Mouse (Mus musculus): ENCODE results near the gene Bcl7c. TPM values are rescaled to one million over a fixed set of nuclear protein-coding genes. Genes with fewer than 3 reads are reported as not detected.

Gene Bcl7c
- polyA plus RNA-seq, 1 experiment from 2014 or later: 34.5 TPM

MicroRNAs encoded within 50 kb of the gene (microRNA counts, 519-probe panel; counts per million panel counts)
- 1,725 counts per million, percentile 25 among the panel's probes with 10 or more counts for microRNA mmu-miR-762

Small RNA genes lying within 50 kb of the gene (microRNA-seq; reads per million reads assigned to microRNA genes)
- gene Mir762: not detected

Other genes starting within 250 kb of the Bcl7c start
- 36.2 and 39.8 TPM in 2 replicates for gene Prr14, start 249.3 kb downstream of the Bcl7c start, polyA plus RNA-seq (2015; fragmentation: Nextera tagmentation; extraction: Ambion mirVana)
- 8.0 and 8.9 TPM in 2 replicates for gene Fbrs, start 229.7 kb downstream of the Bcl7c start, polyA plus RNA-seq (2015; fragmentation: Nextera tagmentation; extraction: Ambion mirVana)
- 18.4 and 18.6 TPM in 2 replicates for gene Srcap, start 196.9 kb downstream of the Bcl7c start, polyA plus RNA-seq (2015; fragmentation: Nextera tagmentation; extraction: Ambion mirVana)
- gene Gm42715, start 189.3 kb downstream of the Bcl7c start, polyA plus RNA-seq (2015; fragmentation: Nextera tagmentation; extraction: Ambion mirVana): 10.8 and 11.3 TPM in 2 replicates
- gene Tmem265, start 147.5 kb downstream of the Bcl7c start, polyA plus RNA-seq (2015; fragmentation: Nextera tagmentation; extraction: Ambion mirVana): 5.1 and 7.7 TPM in 2 replicates
- gene Phkg2, start 135.6 kb downstream of the Bcl7c start, polyA plus RNA-seq (2015; fragmentation: Nextera tagmentation; extraction: Ambion mirVana): 35.7 and 37.7 TPM in 2 replicates
- 4.8 and 5.2 TPM in 2 replicates for gene Ccdc189, start 120.3 kb downstream of the Bcl7c start, polyA plus RNA-seq (2015; fragmentation: Nextera tagmentation; extraction: Ambion mirVana)
- 34.3 and 35.2 TPM in 2 replicates for gene Rnf40, start 120.2 kb downstream of the Bcl7c start, polyA plus RNA-seq (2015; fragmentation: Nextera tagmentation; extraction: Ambion mirVana)
- 7.9 and 8.5 TPM in 2 replicates for gene Zfp629, start 93.1 kb downstream of the Bcl7c start, polyA plus RNA-seq (2015; fragmentation: Nextera tagmentation; extraction: Ambion mirVana)
- gene Ctf1, start 3.8 kb upstream of the Bcl7c start, polyA plus RNA-seq (2015; fragmentation: Nextera tagmentation; extraction: Ambion mirVana): 5.2 and 6.5 TPM in 2 replicates
- 0.07 and 0.12 TPM in 2 replicates for gene Ctf2, start 23.2 kb upstream of the Bcl7c start, polyA plus RNA-seq (2015; fragmentation: Nextera tagmentation; extraction: Ambion mirVana)
- gene Fbxl19, start 35.6 kb upstream of the Bcl7c start, polyA plus RNA-seq (2015; fragmentation: Nextera tagmentation; extraction: Ambion mirVana): 1.9 and 2.4 TPM in 2 replicates
- gene Orai3, start 60.9 kb upstream of the Bcl7c start, polyA plus RNA-seq (2015; fragmentation: Nextera tagmentation; extraction: Ambion mirVana): 24.6 and 24.9 TPM in 2 replicates
- 6.2 and 11.4 TPM in 2 replicates for gene Setd1a, start 67.7 kb upstream of the Bcl7c start, polyA plus RNA-seq (2015; fragmentation: Nextera tagmentation; extraction: Ambion mirVana)
- not detected in 2 replicates for gene Gm49388, start 76.7 kb upstream of the Bcl7c start, polyA plus RNA-seq (2015; fragmentation: Nextera tagmentation; extraction: Ambion mirVana)
- gene Hsd3b7, start 91.7 kb upstream of the Bcl7c start, polyA plus RNA-seq (2015; fragmentation: Nextera tagmentation; extraction: Ambion mirVana): 37.6 and 38.4 TPM in 2 replicates
- gene Stx4a, start 115.4 kb upstream of the Bcl7c start, polyA plus RNA-seq (2015; fragmentation: Nextera tagmentation; extraction: Ambion mirVana): 44.7 and 47.5 TPM in 2 replicates
- gene Stx1b, start 115.6 kb upstream of the Bcl7c start, polyA plus RNA-seq (2015; fragmentation: Nextera tagmentation; extraction: Ambion mirVana): 1.7 and 2.0 TPM in 2 replicates
- gene Zfp646, start 167.3 kb upstream of the Bcl7c start, polyA plus RNA-seq (2015; fragmentation: Nextera tagmentation; extraction: Ambion mirVana): 7.2 and 8.9 TPM in 2 replicates
- gene Zfp668, start 167.9 kb upstream of the Bcl7c start, polyA plus RNA-seq (2015; fragmentation: Nextera tagmentation; extraction: Ambion mirVana): 11.6 and 14.6 TPM in 2 replicates
- gene Prss53, start 182.0 kb upstream of the Bcl7c start, polyA plus RNA-seq (2015; fragmentation: Nextera tagmentation; extraction: Ambion mirVana): 2.6 and 4.0 TPM in 2 replicates
- not detected in 2 replicates for gene Gm21974, start 186.5 kb upstream of the Bcl7c start, polyA plus RNA-seq (2015; fragmentation: Nextera tagmentation; extraction: Ambion mirVana)
- gene Vkorc1, start 186.7 kb upstream of the Bcl7c start, polyA plus RNA-seq (2015; fragmentation: Nextera tagmentation; extraction: Ambion mirVana): 260 and 261 TPM in 2 replicates
- gene Bckdk, start 195.1 kb upstream of the Bcl7c start, polyA plus RNA-seq (2015; fragmentation: Nextera tagmentation; extraction: Ambion mirVana): 184 and 198 TPM in 2 replicates
- 27.3 and 29.2 TPM in 2 replicates for gene Kat8, start 203.6 kb upstream of the Bcl7c start, polyA plus RNA-seq (2015; fragmentation: Nextera tagmentation; extraction: Ambion mirVana)
- 82.2 and 90.8 TPM in 2 replicates for gene Prss8, start 221.2 kb upstream of the Bcl7c start, polyA plus RNA-seq (2015; fragmentation: Nextera tagmentation; extraction: Ambion mirVana)
- gene Prss36, start 237.8 kb upstream of the Bcl7c start, polyA plus RNA-seq (2015; fragmentation: Nextera tagmentation; extraction: Ambion mirVana): 9.6 and 10.3 TPM in 2 replicates